Mouse (Mus musculus) G1E (cell line): ENCODE data around the gene Aph1b.

Experiments
- CTCF ChIP-seq: IDR thresholded peaks from 2 replicates; pipeline ENCODE4 v1.5.1; 2012; ENCODE audit warnings: low read depth, low read length, inconsistent platforms, mixed read lengths
- GATA1 ChIP-seq: IDR thresholded peaks from 2 replicates; pipeline ENCODE4 v1.6.1; 2012; ENCODE audit warnings: borderline replicate concordance, low read length, inconsistent platforms, mixed read lengths
- POLR2AphosphoS5 ChIP-seq: IDR thresholded peaks from 2 replicates; pipeline ENCODE4 v1.6.1; 2012; ENCODE audit warnings: low read depth, low read length, inconsistent platforms; ENCODE audit not compliant: insufficient replicate concordance

- no peak for TF ChIP-seq CTCF
- no peak for TF ChIP-seq GATA1
- TF ChIP-seq POLR2AphosphoS5: no peak
Measured at GRCm38 (mm10) chr9:66825990-66826389, 30.7 kb upstream of the Aph1b start.
